Mouse (Mus musculus) ES-E14 (cell line): ENCODE results near the gene Coa4. TPM values are rescaled to one million over a fixed set of nuclear protein-coding genes. Genes with fewer than 3 reads are reported as not detected.

Experiments used
- DNase-seq: peaks from one replicate; pipeline ENCODE4 v3.0.0-alpha.2; 2013; ENCODE audit warnings: low read depth, low spot score
- H3K27ac ChIP-seq: 2 replicates; pipeline ENCODE4 v1.5.1; 2012; ENCODE audit warnings: low read depth, mild to moderate bottlenecking, low read length, moderate library complexity, mixed read lengths; ENCODE audit not compliant: poor library complexity, insufficient read depth, severe bottlenecking
- H3K36me3 ChIP-seq: 2 replicates; pipeline ENCODE4 v1.6.1; 2012; ENCODE audit warnings: mild to moderate bottlenecking, low read length, moderate library complexity, mixed read lengths; ENCODE audit not compliant: control insufficient read depth, poor library complexity, insufficient read depth, severe bottlenecking
- H3K4me1 ChIP-seq, 2 experiments: fragments of 150-350 bp in 1 of 2; sonication (generic) in 1 of 2; 2 replicates each; pipeline ENCODE4 v1.6.1; 2012; ENCODE audit warnings: low read length in 2 of 2, mild to moderate bottlenecking in 1 of 2, mixed read lengths in 1 of 2; ENCODE audit not compliant: control insufficient read depth in 2 of 2, insufficient read depth in 2 of 2, poor library complexity in 1 of 2
- H3K4me3 ChIP-seq, 2 experiments: fragments of 150-350 bp in 1 of 2; sonication (generic) in 1 of 2; 2 replicates each; pipeline ENCODE4 v1.5.1; 2012; ENCODE audit warnings: low read length in 2 of 2, low read depth in 1 of 2, mild to moderate bottlenecking in 1 of 2, mixed read lengths in 1 of 2; ENCODE audit not compliant: insufficient read depth in 1 of 2, poor library complexity in 1 of 2, severe bottlenecking in 1 of 2
- H3K9ac ChIP-seq: 2 replicates; pipeline ENCODE4 v1.6.1; 2012; ENCODE audit warnings: low read depth, mild to moderate bottlenecking, low read length, mixed read lengths; ENCODE audit not compliant: poor library complexity, insufficient read depth, severe bottlenecking
- H3K9me3 ChIP-seq: fragments of 150-350 bp; sonication (generic); 2 replicates; pipeline ENCODE4 v1.6.1; 2012; ENCODE audit warnings: low read depth, mild to moderate bottlenecking, low read length; ENCODE audit not compliant: control insufficient read depth, insufficient read depth
- CHD2 ChIP-seq: IDR thresholded peaks from 2 replicates; pipeline ENCODE4 v1.6.1; 2014; ENCODE audit warnings: mild to moderate bottlenecking, low read depth, low read length, inconsistent platforms
- HCFC1 ChIP-seq: IDR thresholded peaks from 2 replicates; pipeline ENCODE4 v1.6.1; 2012; ENCODE audit warnings: low read length, inconsistent platforms, borderline replicate concordance; ENCODE audit not compliant: insufficient read depth
- MAFK ChIP-seq: IDR thresholded peaks from 2 replicates; pipeline ENCODE4 v1.6.1; 2014; ENCODE audit warnings: mild to moderate bottlenecking, low read depth, low read length, inconsistent platforms; ENCODE audit not compliant: insufficient read depth
- ZC3H11A ChIP-seq: IDR thresholded peaks from 2 replicates; pipeline ENCODE4 v1.6.1; 2012; ENCODE audit warnings: low read depth, mild to moderate bottlenecking, inconsistent platforms, low read length, borderline replicate concordance
- ZNF384 ChIP-seq: IDR thresholded peaks from 2 replicates; pipeline ENCODE4 v1.6.1; 2012; ENCODE audit warnings: low read depth, low read length, inconsistent platforms
- in situ Hi-C, 2 experiments: fragments of 600-800 bp; cut with MboI; formaldehyde crosslinking; loops; one replicate each; pipeline ENCODE4 v1.15.1; 2025; ENCODE audit warnings: low sequenced_read_pairs in 2 of 2, inconsistent platforms in 1 of 2; ENCODE audit not compliant: unreplicated experiment in 2 of 2
- total RNA-seq: library from RNA; depleted of rRNA; stranded (reverse); fragments of 300-350 nt; gene quantifications from 2 replicates; pipeline ENCODE4 v1.2.3, GENCODE M21; 2012

The Coa4 gene
- total RNA-seq, 1 experiment, result 14.6 TPM

GRCm38 (mm10) chr7:100522222-100522621, 14.6 kb upstream of the Coa4 start:
- no peak for DNase-seq
- no peaks in the 10 kb centered on the region for H3K9me3 ChIP-seq
- in situ Hi-C loops, result no loop called here
- no peaks in the 10 kb centered on the region for H3K36me3 ChIP-seq
- no peak for TF ChIP-seq ZC3H11A
- TF ChIP-seq HCFC1, result no peak
- TF ChIP-seq ZNF384, result no peak
- TF ChIP-seq MAFK, result no peak
- no peak for TF ChIP-seq CHD2
- no peaks in the 10 kb centered on the region for H3K4me1 ChIP-seq
- H3K4me3 ChIP-seq, result no peak overlapping the region
- H3K27ac ChIP-seq, result no peak overlapping the region
- no peak overlapping the region for H3K9ac ChIP-seq

GRCm38 (mm10) chr7:100524669-100525068, 12.2 kb upstream of the Coa4 start:
- H3K9me3 ChIP-seq, result no peaks in the 10 kb centered on the region
- H3K36me3 ChIP-seq, result no peaks in the 10 kb centered on the region
- no peak for TF ChIP-seq ZNF384
- TF ChIP-seq CHD2, result no peak
- TF ChIP-seq HCFC1, result no peak
- no peak for TF ChIP-seq ZC3H11A
- no peak for TF ChIP-seq MAFK
- H3K4me3 ChIP-seq, result no peak overlapping the region
- in situ Hi-C loops, result no loop called here
- H3K9ac ChIP-seq, result no peak overlapping the region
- no peak overlapping the region for H3K27ac ChIP-seq
- no peaks in the 10 kb centered on the region for H3K4me1 ChIP-seq
- no peak for DNase-seq

- no peaks in the 10 kb centered on the region for H3K9me3 ChIP-seq
- H3K27ac ChIP-seq, result no peak overlapping the region
- DNase-seq, result no peak
- no peak overlapping the region for H3K9ac ChIP-seq
- peaks cover 0 to 2% of the 10 kb centered on the region in 2 experiments; a peak in 1 of 4 replicates for H3K4me1 ChIP-seq
- H3K36me3 ChIP-seq, result no peaks in the 10 kb centered on the region
- TF ChIP-seq CHD2 (no peak), HCFC1 (no peak), ZNF384 (no peak), ZC3H11A (no peak), MAFK (no peak)
- no peak overlapping the region for H3K4me3 ChIP-seq
- in situ Hi-C loops, result no loop called here
These were observed 6.1 kb upstream of the Coa4 start for GRCm38 (mm10) chr7:100530766-100531165.

- Histone ChIP-seq H3K27ac (peak overlapping the region; percentile 50; the same call in 1 of the 2 replicates), H3K9me3 (no peaks in the 10 kb centered on the region), H3K4me1 (peaks cover 2% of the 10 kb centered on the region in 2 experiments; a peak in 2 of 4 replicates), H3K9ac (no peak overlapping the region; the same call in 1 of the 2 replicates), H3K36me3 (no peaks in the 10 kb centered on the region), H3K4me3 (0 out of 4 replicates have a peak overlapping the region, but pooled peaks of 1 of the 2 experiments have one; percentile 3)
- peak; percentile 8 for DNase-seq
- in situ Hi-C loops, result no loop called here
- TF ChIP-seq ZNF384 (peak; percentile 81), HCFC1 (no peak), CHD2 (no peak), MAFK (no peak)
These were observed 3.4 kb upstream of the Coa4 start for GRCm38 (mm10) chr7:100533503-100533902.

- in situ Hi-C loops, result no loop called here
- TF ChIP-seq CHD2, result no peak
- TF ChIP-seq MAFK, result no peak
- no peak for TF ChIP-seq HCFC1
- TF ChIP-seq ZC3H11A, result no peak
- no peak for TF ChIP-seq ZNF384
- H3K4me1 ChIP-seq, result peaks cover 2% of the 10 kb centered on the region in 2 experiments; a peak in 2 of 4 replicates
- H3K27ac ChIP-seq, result no peak overlapping the region
- no peaks in the 10 kb centered on the region for H3K9me3 ChIP-seq
- H3K9ac ChIP-seq, result no peak overlapping the region
- peaks cover 3% of the 10 kb centered on the region; the same call in 1 of the 2 replicates for H3K36me3 ChIP-seq
- no peak for DNase-seq
- no peak overlapping the region for H3K4me3 ChIP-seq
These were observed 2.7 kb upstream of the Coa4 start for GRCm38 (mm10) chr7:100534216-100534615.
